Mouse (Mus musculus) MEL (cell line): ENCODE data around the gene Snca. TPM values are rescaled to one million over a fixed set of nuclear protein-coding genes. Genes with fewer than 3 reads are reported as not detected.

Source experiments
- DNase-seq: peaks from one replicate; pipeline ENCODE4 v3.0.0; 2011; ENCODE audit warnings: low read depth, low spot score
- H3K27ac ChIP-seq: 2 replicates; pipeline ENCODE4 v1.5.1; 2012; ENCODE audit warnings: low read depth, mild to moderate bottlenecking, control low read depth, low read length, moderate library complexity; ENCODE audit not compliant: control insufficient read depth
- H3K27me3 ChIP-seq, 2 experiments: fragments of 150-350 bp in 1 of 2; sonication (generic) in 1 of 2; 2 replicates each; pipeline ENCODE4 v1.6.1; 2012; ENCODE audit warnings: low read length in 2 of 2, mild to moderate bottlenecking in 2 of 2, improper control_type of control experiment in 1 of 2, moderate library complexity in 1 of 2; ENCODE audit not compliant: insufficient read depth in 2 of 2, control insufficient read depth in 1 of 2
- H3K36me3 ChIP-seq, 2 experiments: 2 replicates each; pipeline ENCODE4 v1.6.1; 2012 to 2014; ENCODE audit warnings: low read length in 2 of 2, improper control_type of control experiment in 1 of 2, inconsistent platforms in 1 of 2, mild to moderate bottlenecking in 1 of 2; ENCODE audit not compliant: insufficient read depth in 2 of 2, control insufficient read depth in 1 of 2
- H3K4me1 ChIP-seq, 2 experiments: fragments of 150-350 bp in 1 of 2; sonication (generic) in 1 of 2; 2 replicates each; pipeline ENCODE4 v1.6.1; 2012; ENCODE audit warnings: low read length in 2 of 2, improper control_type of control experiment in 1 of 2, mild to moderate bottlenecking in 1 of 2; ENCODE audit not compliant: insufficient read depth in 2 of 2, control insufficient read depth in 1 of 2
- H3K4me3 ChIP-seq, 2 experiments: fragments of 150-350 bp in 1 of 2; sonication (generic) in 1 of 2; 2 replicates each; pipeline ENCODE4 v1.5.1; 2012; ENCODE audit warnings: low read depth in 2 of 2, low read length in 2 of 2, mild to moderate bottlenecking in 2 of 2, moderate library complexity in 2 of 2, control low read depth in 1 of 2, improper control_type of control experiment in 1 of 2; ENCODE audit not compliant: control insufficient read depth in 1 of 2, insufficient read depth in 1 of 2
- H3K79me2 ChIP-seq: 2 replicates; pipeline ENCODE4 v1.6.1; 2012; ENCODE audit warnings: mild to moderate bottlenecking, low read length, moderate library complexity; ENCODE audit not compliant: control insufficient read depth, poor library complexity, insufficient read depth
- H3K9ac ChIP-seq: 2 replicates; pipeline ENCODE4 v1.6.1; 2012; ENCODE audit warnings: low read depth, mild to moderate bottlenecking, control low read depth, low read length, moderate library complexity; ENCODE audit not compliant: control insufficient read depth, poor library complexity, severe bottlenecking
- H3K9me3 ChIP-seq: fragments of 150-350 bp; sonication (generic); replicated peaks from 2 replicates; pipeline ENCODE4 v1.6.1; 2012; ENCODE audit warnings: mild to moderate bottlenecking, low read length, improper control_type of control experiment, moderate library complexity; ENCODE audit not compliant: insufficient read depth
- CHD2 ChIP-seq: IDR thresholded peaks from 2 replicates; pipeline ENCODE4 v1.6.1; 2011; ENCODE audit warnings: low read length, improper control_type of control experiment
- CTCF ChIP-seq, 3 experiments: IDR thresholded peaks in 2 of 3; conservative IDR thresholded peaks in 1 of 3; 2 replicates each; pipeline ENCODE4 v1.5.1; 2011 to 2012; ENCODE audit warnings: low read length in 3 of 3, low read depth in 2 of 3, mild to moderate bottlenecking in 2 of 3, improper control_type of control experiment in 1 of 3, inconsistent platforms in 1 of 3, mixed read lengths in 1 of 3, moderate library complexity in 1 of 3; ENCODE audit not compliant: control insufficient read depth in 1 of 3, insufficient read depth in 1 of 3, poor library complexity in 1 of 3, severe bottlenecking in 1 of 3
- EP300 ChIP-seq, 2 experiments: IDR thresholded peaks; 2 replicates each; pipeline ENCODE4 v1.6.1; 2011; ENCODE audit warnings: improper control_type of control experiment in 2 of 2, low read length in 2 of 2, low read depth in 1 of 2, mild to moderate bottlenecking in 1 of 2
- GABPA ChIP-seq: IDR thresholded peaks from 2 replicates; pipeline ENCODE4 v1.6.1; 2012; ENCODE audit warnings: low read depth, mild to moderate bottlenecking, inconsistent platforms, low read length, improper control_type of control experiment, moderate library complexity
- GATA1 ChIP-seq: IDR thresholded peaks from 2 replicates; pipeline ENCODE4 v1.6.1; 2011; ENCODE audit warnings: low read depth, low read length, improper control_type of control experiment
- HCFC1 ChIP-seq: IDR thresholded peaks from 2 replicates; pipeline ENCODE4 v1.6.1; 2012; ENCODE audit warnings: low read depth, mild to moderate bottlenecking, inconsistent platforms, low read length, improper control_type of control experiment, moderate library complexity
- JUND ChIP-seq: IDR thresholded peaks from 2 replicates; pipeline ENCODE4 v1.6.1; 2011; ENCODE audit warnings: low read depth, mild to moderate bottlenecking, improper control_type of control experiment, low read length
- MAX ChIP-seq: IDR thresholded peaks from 2 replicates; pipeline ENCODE4 v1.6.1; 2011; ENCODE audit warnings: low read length, improper control_type of control experiment
- MAZ ChIP-seq: IDR thresholded peaks from 2 replicates; pipeline ENCODE4 v1.6.1; 2012; ENCODE audit warnings: low read depth, mild to moderate bottlenecking, inconsistent platforms, low read length, improper control_type of control experiment
- MEF2A ChIP-seq: IDR thresholded peaks from 2 replicates; pipeline ENCODE4 v1.6.1; 2014; ENCODE audit warnings: low read depth, mild to moderate bottlenecking, inconsistent platforms, low read length, improper control_type of control experiment; ENCODE audit not compliant: poor library complexity, insufficient replicate concordance, severe bottlenecking; ENCODE audit errors: extremely low read depth
- MYB ChIP-seq: IDR thresholded peaks from 2 replicates; pipeline ENCODE4 v1.6.1; 2011; ENCODE audit warnings: mild to moderate bottlenecking, low read depth, low read length, improper control_type of control experiment
- NELFE ChIP-seq: IDR thresholded peaks from 2 replicates; pipeline ENCODE4 v1.6.1; 2011; ENCODE audit warnings: low read depth, low read length, improper control_type of control experiment
- NRF1 ChIP-seq: IDR thresholded peaks from 2 replicates; pipeline ENCODE4 v1.6.1; 2014; ENCODE audit warnings: low read depth, mild to moderate bottlenecking, inconsistent platforms, low read length, improper control_type of control experiment, moderate library complexity; ENCODE audit not compliant: poor library complexity, insufficient read depth, severe bottlenecking
- POLR2A ChIP-seq, 2 experiments: IDR thresholded peaks; 2 replicates each; pipeline ENCODE4 v1.6.1; 2011 to 2012; ENCODE audit warnings: low read length in 2 of 2, mild to moderate bottlenecking in 2 of 2, control low read depth in 1 of 2, improper control_type of control experiment in 1 of 2, low read depth in 1 of 2, moderate library complexity in 1 of 2; ENCODE audit not compliant: control insufficient read depth in 1 of 2, insufficient read depth in 1 of 2, poor library complexity in 1 of 2
- POLR2AphosphoS5 ChIP-seq: IDR thresholded peaks from 2 replicates; pipeline ENCODE4 v1.6.1; 2012; ENCODE audit warnings: low read depth, borderline replicate concordance, mild to moderate bottlenecking, inconsistent platforms, low read length, moderate library complexity, mixed read lengths
- RAD21 ChIP-seq: IDR thresholded peaks from 2 replicates; pipeline ENCODE4 v1.6.1; 2011; ENCODE audit warnings: mild to moderate bottlenecking, low read depth, low read length, improper control_type of control experiment
- RCOR1 ChIP-seq: IDR thresholded peaks from 2 replicates; pipeline ENCODE4 v1.6.1; 2012; ENCODE audit warnings: low read depth, mild to moderate bottlenecking, inconsistent platforms, low read length, improper control_type of control experiment
- SIN3A ChIP-seq: IDR thresholded peaks from 2 replicates; pipeline ENCODE4 v1.6.1; 2012; ENCODE audit warnings: low read length, improper control_type of control experiment, inconsistent platforms
- ZC3H11A ChIP-seq: IDR thresholded peaks from 2 replicates; pipeline ENCODE4 v1.6.1; 2012; ENCODE audit warnings: low read depth, mild to moderate bottlenecking, inconsistent platforms, low read length, improper control_type of control experiment
- ZKSCAN1 ChIP-seq: IDR thresholded peaks from 2 replicates; pipeline ENCODE4 v1.6.1; 2012; ENCODE audit warnings: low read depth, mild to moderate bottlenecking, inconsistent platforms, low read length, improper control_type of control experiment, moderate library complexity
- ZMIZ1 ChIP-seq: IDR thresholded peaks from 2 replicates; pipeline ENCODE4 v1.6.1; 2012; ENCODE audit warnings: low read depth, mild to moderate bottlenecking, inconsistent platforms, low read length, improper control_type of control experiment, moderate library complexity
- ZNF384 ChIP-seq: IDR thresholded peaks from 2 replicates; pipeline ENCODE4 v1.6.1; 2012; ENCODE audit warnings: low read depth, mild to moderate bottlenecking, inconsistent platforms, low read length, improper control_type of control experiment
- polyA plus RNA-seq, 2 experiments: library from polyadenylated mRNA; stranded (reverse) in 1 of 2; unstranded in 1 of 2; fragments of >175 nt in 1 of 2; fragments of >200 nt in 1 of 2; gene quantifications; 2 replicates each; pipeline versions ENCODE4 v1.2.1 to v1.2.4; 2012; ENCODE audit warnings: low replicate concordance in 2 of 2, low read depth in 1 of 2; ENCODE audit not compliant: insufficient read length in 2 of 2, insufficient read depth in 1 of 2, missing spikeins in 1 of 2
- total RNA-seq: library from RNA; depleted of rRNA; stranded (reverse); fragments of 300-350 nt; gene quantifications from 2 replicates; pipeline ENCODE4 v1.2.3, GENCODE M21; 2012

Snca gene
- total and polyA plus RNA-seq, 3 experiments, result 46.0 to 47.5 TPM; not detected in 1

DNA sequence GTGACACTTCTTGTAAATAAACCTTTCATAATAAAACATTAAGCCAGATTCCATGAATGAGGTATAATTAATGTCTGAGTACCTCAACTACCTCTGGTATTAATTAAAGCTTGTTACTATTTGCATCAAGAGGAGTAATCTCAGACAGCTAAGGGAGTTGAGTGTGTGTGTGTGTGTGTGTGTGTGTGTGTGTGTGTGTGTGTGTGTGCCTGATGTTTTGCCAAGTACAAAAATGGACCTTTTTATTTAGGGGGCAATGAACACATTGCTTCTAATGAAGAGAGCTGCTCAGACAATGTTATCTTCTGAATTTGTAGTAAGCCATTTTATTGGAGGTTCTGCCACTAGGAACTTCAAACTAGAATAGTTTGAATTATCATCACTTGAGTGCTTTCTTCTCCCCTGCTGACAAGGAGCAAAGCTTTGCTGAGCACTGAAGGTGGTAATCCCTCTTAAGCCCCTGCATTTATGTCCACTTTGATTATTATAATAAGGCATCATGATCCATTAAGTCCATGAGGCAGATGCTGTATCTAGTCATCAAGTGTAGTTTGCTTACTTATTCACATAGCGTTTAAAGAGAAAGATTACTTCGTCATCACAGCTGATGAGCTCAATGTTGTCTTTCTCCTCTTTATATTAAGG lies 88.1 kb downstream of the Snca start:
- H3K4me3 ChIP-seq, result no peak overlapping the region

DNA sequence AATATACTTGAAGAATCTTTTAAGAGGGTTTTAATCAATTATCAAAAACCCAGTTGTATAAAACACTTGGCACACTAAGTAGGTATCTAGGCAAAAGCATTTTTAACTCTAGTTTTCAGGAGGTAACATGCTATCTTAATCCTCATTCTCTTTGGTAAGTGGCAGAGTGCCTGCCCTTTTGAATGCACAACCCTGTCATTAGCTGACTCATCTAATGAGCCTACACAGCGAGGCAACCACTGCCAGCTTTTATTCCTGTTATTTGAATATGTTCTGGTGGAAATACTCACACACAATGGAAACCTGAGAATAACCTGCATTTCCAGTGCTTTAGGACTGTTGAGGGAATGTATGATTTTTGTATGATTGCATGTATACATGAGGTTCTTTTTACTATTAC lies 89.9 kb downstream of the Snca start:
- Histone ChIP-seq H3K79me2 (no peaks in the 10 kb centered on the region), H3K4me3 (no peak overlapping the region), H3K9ac (no peak overlapping the region), H3K36me3 (no peaks in the 10 kb centered on the region; a peak in 1 of 4 replicates), H3K27me3 (no peaks in the 10 kb centered on the region), H3K4me1 (peaks cover 0 to 2% of the 10 kb centered on the region in 2 experiments; a peak in 2 of 4 replicates)
- DNase-seq, result no peak
- TF ChIP-seq MEF2A (no peak), ZKSCAN1 (no peak)
- TF ChIP-seq, all 39 proteins: peak for 0
- H3K27ac ChIP-seq, result no peak overlapping the region
- H3K9me3 ChIP-seq, result no peaks in the 10 kb centered on the region

More for the DNA sequence above, 88.1 kb downstream of the Snca start:
- H3K9ac ChIP-seq, result no peak overlapping the region
- TF ChIP-seq CHD2, result no peak
- TF ChIP-seq ZC3H11A, result no peak
- no peak for TF ChIP-seq ZNF384
- no peak for TF ChIP-seq POLR2A (IDR thresholded peaks at IDR 0.05; ENCODE audit: control insufficient read depth in 1 of 2, insufficient read depth in 1 of 2, low read depth in 1 of 2, low read length in 2 of 2, poor library complexity in 1 of 2)
- no peak for TF ChIP-seq GATA1
- TF ChIP-seq MYB, result no peak
- TF ChIP-seq SIN3A, result no peak
- TF ChIP-seq GABPA, result no peak
- TF ChIP-seq POLR2AphosphoS5, result no peak
- TF ChIP-seq CTCF (IDR thresholded peaks at IDR 0.05 in 2 of 3, conservative IDR thresholded peaks at IDR 0.05 in 1 of 3; ENCODE audit: control insufficient read depth in 1 of 3, insufficient read depth in 1 of 3, low read depth in 2 of 3, low read length in 3 of 3, poor library complexity in 1 of 3, severe bottlenecking in 1 of 3), result no peak
- no peak for TF ChIP-seq JUND
- no peak for TF ChIP-seq NRF1
- TF ChIP-seq MAZ, result no peak
- TF ChIP-seq HCFC1, result no peak
- no peak for TF ChIP-seq RAD21
- no peak for TF ChIP-seq MAX
- no peak for TF ChIP-seq RCOR1
- no peak for TF ChIP-seq EP300 (IDR thresholded peaks at IDR 0.05; ENCODE audit: low read depth in 1 of 2, low read length in 2 of 2)
- TF ChIP-seq ZMIZ1, result no peak
- no peak for TF ChIP-seq NELFE
- TF ChIP-seq, all 39 proteins: peak for 0
- Histone ChIP-seq H3K4me1 (peaks cover 0 to 2% of the 10 kb centered on the region in 2 experiments; a peak in 2 of 4 replicates), H3K36me3 (peaks cover 0 to 1% of the 10 kb centered on the region in 2 experiments; a peak in 1 of 4 replicates), H3K27ac (no peak overlapping the region), H3K79me2 (no peaks in the 10 kb centered on the region), H3K9me3 (no peaks in the 10 kb centered on the region), H3K27me3 (no peaks in the 10 kb centered on the region)
- DNase-seq, result no peak
